Mouse (Mus musculus) spleen, postnatal 4 days (tissue): Measurements from ENCODE around the gene Olfr1491.

ENCODE experiments used
- DNase-seq, 2 experiments: peaks; one replicate each; pipeline ENCODE4 v3.0.0; 2022; ENCODE audit warnings: low spot score in 2 of 2

Gene Olfr1491

DNA sequence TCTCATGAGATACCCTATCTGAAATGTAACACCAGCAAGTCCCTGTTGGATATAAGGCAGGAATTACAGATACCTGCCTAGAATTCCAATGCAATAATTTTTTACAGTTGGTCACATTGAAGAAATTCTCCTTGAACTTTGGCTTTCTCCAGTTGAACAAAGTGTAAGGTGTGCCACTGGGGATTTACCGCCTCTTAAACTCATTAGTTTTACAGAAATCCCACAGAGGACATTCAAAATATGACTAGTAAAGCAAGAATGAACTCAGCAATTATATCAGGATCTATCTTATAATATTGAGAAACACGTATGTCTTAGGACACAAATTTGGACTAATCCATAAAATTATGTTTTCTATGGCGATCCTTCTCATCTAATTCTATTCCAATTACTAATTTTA lies at the start of gene Olfr1491:
Gene Olfr1491, plus strand, starts transcription at position 301 of the 400 bp plus-strand sequence.
- DNase-seq = no peak

GRCm38 (mm10) chr19:13650791-13651190 lies 46.3 kb upstream of the Olfr1491 start, which contains the start of gene Olfr1490:
Gene Olfr1490, plus strand, starts transcription at chr19:13651091.
- no peak for DNase-seq

DNA sequence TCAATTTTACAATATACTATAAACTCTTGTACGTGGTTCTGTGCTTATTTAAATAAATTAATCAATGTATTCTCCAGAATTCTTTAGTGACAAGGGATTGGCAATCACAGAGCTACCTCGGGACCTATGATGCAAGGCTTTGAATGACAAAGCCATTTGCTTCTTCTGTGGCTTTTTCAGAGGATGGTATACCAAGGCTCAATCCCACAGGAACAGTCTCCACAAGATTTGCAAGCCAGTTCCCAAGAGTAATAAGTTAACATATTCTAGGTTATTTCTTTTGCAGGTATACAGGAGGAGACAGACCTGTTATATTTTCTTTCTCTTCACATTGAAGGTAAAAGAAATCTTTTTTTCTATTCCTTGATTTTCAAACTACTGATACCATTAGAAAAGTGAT lies 25.9 kb downstream of the Olfr1491 start, which contains the start of gene Olfr1493-ps1:
Gene Olfr1493-ps1, plus strand, starts transcription at position 301 of the 400 bp plus-strand sequence.
- DNase-seq = no peak

GRCm38 (mm10) chr19:13739428-13739827 lies 42.4 kb downstream of the Olfr1491 start, which contains the start of gene Olfr1494:
Gene Olfr1494, plus strand, starts transcription at chr19:13739728.
- no peak for DNase-seq

DNA sequence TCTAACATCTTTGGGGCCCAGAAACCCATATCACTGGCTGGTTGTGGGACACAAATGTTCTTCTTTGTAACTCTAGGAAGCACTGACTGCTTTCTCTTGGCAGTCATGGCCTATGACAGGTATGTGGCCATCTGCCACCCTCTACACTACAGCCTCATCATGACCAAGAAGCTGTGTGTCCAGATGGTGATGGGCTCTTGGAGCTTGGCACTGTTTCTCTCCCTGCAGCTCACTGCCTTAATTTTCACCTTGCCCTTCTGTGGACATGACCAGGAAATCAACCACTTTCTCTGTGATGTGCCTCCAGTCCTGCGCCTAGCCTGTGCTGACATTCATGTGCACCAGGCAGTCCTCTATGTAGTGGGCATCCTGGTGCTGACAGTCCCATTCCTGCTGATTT lies 52.3 kb downstream of the Olfr1491 start:
- no peak for DNase-seq
